In genomic region chr9:66597480-66598215, GRCm38 (mm10) we compare ENCODE assay signal across 21 mouse cellular contexts. TPM values are rescaled to one million over a fixed set of nuclear protein-coding genes. Genes with fewer than 3 reads are reported as not detected.
A peak's percentile ranks its signal among the peaks of the same experiment; 100 is the strongest.
DNase-seq lines count a peak whose midpoint lies in the region; ATAC-seq and TF ChIP-seq lines count a peak whose summit lies in the region.
"Had no signal": no experiment of that assay in that cellular context is flagged by ENCODE, and none has a peak within 500 bp of the region (broad histone marks: within the 10 kb centered on the region; RNA-seq: fewer than 3 reads in every experiment).

No protein-coding gene starts in this region.

- ATAC-seq in megakaryocyte-erythroid progenitor cell, adult 5-6 weeks (replicated peaks; ENCODE audit: low FRiP score, low TSS enrichment, poor library complexity, severe bottlenecking), result no peak
- ATAC-seq: forebrain, postnatal 0 days had no signal

- no peak for TF ChIP-seq CTCF in layer of hippocampus, adult 2 months (conservative IDR thresholded peaks at IDR 0.05)
- no peak for TF ChIP-seq CTCF in spleen, adult 2 months (IDR thresholded peaks at IDR 0.05; ENCODE audit: extremely low read depth, insufficient read depth, insufficient read length, insufficient replicate concordance)
- no peak for TF ChIP-seq CTCF in CH12.LX (conservative IDR thresholded peaks at IDR 0.05 in 1 of 2, IDR thresholded peaks at IDR 0.05 in 1 of 2; ENCODE audit: low read depth in 2 of 2, low read length in 2 of 2)
- TF ChIP-seq CTCF in olfactory bulb, adult 2 months (IDR thresholded peaks at IDR 0.05; ENCODE audit: insufficient read depth, low read depth, low read length), result no peak

- H3K4me2 ChIP-seq in CH12.LX (ENCODE audit: insufficient read depth, low read depth, poor library complexity, severe bottlenecking), result peak overlapping the region; percentile 97
- H3K4me2 ChIP-seq: hindbrain, embryonic 13.5 days; liver, embryonic 13.5 days; lung, embryonic 15.5 days had no signal

- 52% methylated on average over 7 of the region's 7 CpGs for WGBS in spleen, adult 2 months
- WGBS in olfactory bulb, adult 2 months, result 43% methylated on average over 7 of the region's 7 CpGs

- TF ChIP-seq POLR2A in spleen, adult 2 months (IDR thresholded peaks at IDR 0.05; ENCODE audit: low read depth, low read length), result no peak
- no peak for TF ChIP-seq POLR2A in CH12.LX (IDR thresholded peaks at IDR 0.05; ENCODE audit: low read depth, low read length)
- TF ChIP-seq POLR2A in olfactory bulb, adult 2 months (IDR thresholded peaks at IDR 0.05; ENCODE audit: insufficient read depth, low read depth, low read length), result no peak

- DNase-seq in layer of hippocampus, adult 2 months (ENCODE audit: low spot score in 2 of 2), result no peak
- no peak for DNase-seq in layer of hippocampus, adult 9-11 months
- DNase-seq in spleen, adult 2 months (ENCODE audit: low read depth in 1 of 2, low spot score in 2 of 2), result no peak
- DNase-seq in spleen, adult 12 weeks (ENCODE audit: low spot score), result no peak
- no peak for DNase-seq in CH12.LX (ENCODE audit: extremely low read depth)
- DNase-seq: adrenal gland, postnatal 25 days; cerebellum, adult 11-12 months; cerebellum, postnatal 14 days; forebrain, postnatal 0 days; layer of hippocampus, postnatal 36 days; liver, embryonic 13.5 days; spleen, adult 18-20 months; thymus, postnatal 25 days had no signal

- no peak for TF ChIP-seq EP300 in CH12.LX (IDR thresholded peaks at IDR 0.05; ENCODE audit: low read length)

- peak overlapping the region; percentile 65; the same call in 1 of the 2 replicates for H3K27ac ChIP-seq in layer of hippocampus, adult 2 months
- peak overlapping the region; percentile 42; the same call in 1 of the 2 replicates for H3K27ac ChIP-seq in spleen, adult 2 months (ENCODE audit: insufficient read depth, low read length)
- H3K27ac ChIP-seq in CH12.LX (ENCODE audit: insufficient read depth, low read depth), result no peak overlapping the region
- peak overlapping the region; percentile 32 for H3K27ac ChIP-seq in olfactory bulb, adult 2 months (ENCODE audit: insufficient read depth, low read depth, low read length)
- H3K27ac ChIP-seq: forebrain, embryonic 10.5 days; heart, embryonic 10.5 days; hindbrain, embryonic 13.5 days; liver, embryonic 13.5 days; lung, embryonic 15.5 days; midbrain, embryonic 10.5 days had no signal

- H3K79me2 ChIP-seq in CH12.LX (replicated peaks; ENCODE audit: control insufficient read depth, extremely low read depth, insufficient read depth, poor library complexity, severe bottlenecking), result peaks cover under 1% of the 10 kb centered on the region; the same call in 1 of the 2 replicates

- in situ Hi-C loops in CH12.LX (cut with MboI; ENCODE audit: low pct_ligation_motif_present, low pct_unique_long_range_greater_than_20kb, low sequenced_read_pairs), result no loop called here

- TF ChIP-seq RAD21 in CH12.LX (IDR thresholded peaks at IDR 0.05; ENCODE audit: low read depth, low read length), result no peak

- H3K4me1 ChIP-seq in spleen, adult 2 months (ENCODE audit: control insufficient read depth, insufficient read depth, insufficient read length), result peaks cover 25% of the 10 kb centered on the region; the same call in 1 of the 2 replicates
- H3K4me1 ChIP-seq in CH12.LX (ENCODE audit: control insufficient read depth in 1 of 2, insufficient read depth in 2 of 2), result peaks cover 29 to 77% of the 10 kb centered on the region in 2 experiments
- peaks cover 13% of the 10 kb centered on the region for H3K4me1 ChIP-seq in olfactory bulb, adult 2 months (ENCODE audit: control insufficient read depth, insufficient read depth, low read length)

- dilution Hi-C loops in CH12.LX (cut with MboI; ENCODE audit: extremely low pct_ligation_motif_present, extremely low pct_unique_long_range_greater_than_20kb, low sequenced_read_pairs), result no loop called here

- no peak overlapping the region for H3K4me3 ChIP-seq in layer of hippocampus, adult 2 months
- no peak overlapping the region for H3K4me3 ChIP-seq in spleen, adult 2 months (ENCODE audit: extremely low read depth, insufficient read depth, insufficient read length)
- H3K4me3 ChIP-seq in CH12.LX (replicated peaks in 1 of 3; ENCODE audit: low read depth in 2 of 3, low read length in 2 of 3, poor library complexity in 1 of 3), result peak overlapping the region in 2 of 3 experiments; percentile 8 to 34
- H3K4me3 ChIP-seq in olfactory bulb, adult 2 months (ENCODE audit: insufficient read depth, low read depth, low read length), result no peak overlapping the region
- H3K4me3 ChIP-seq: forebrain, embryonic 10.5 days; heart, embryonic 10.5 days; hindbrain, embryonic 13.5 days; liver, embryonic 13.5 days; lung, embryonic 15.5 days; midbrain, embryonic 10.5 days had no signal

- no peaks in the 10 kb centered on the region for H3K9me3 ChIP-seq in CH12.LX (replicated peaks; ENCODE audit: low read length)
- H3K9me3 ChIP-seq: forebrain, embryonic 10.5 days; G1E; heart, embryonic 10.5 days; hindbrain, embryonic 13.5 days; liver, embryonic 13.5 days; lung, embryonic 15.5 days; midbrain, embryonic 10.5 days had no signal

- peak overlapping the region; percentile 15; the same call in 1 of the 2 replicates for H3K9ac ChIP-seq in CH12.LX (ENCODE audit: insufficient read depth, low read depth)
- H3K9ac ChIP-seq: forebrain, postnatal 0 days; hindbrain, embryonic 13.5 days; liver, embryonic 13.5 days; lung, embryonic 15.5 days had no signal

- no peaks in the 10 kb centered on the region for H3K36me3 ChIP-seq in spleen, adult 2 months (ENCODE audit: control insufficient read depth, insufficient read depth, low read length)
- H3K36me3 ChIP-seq in CH12.LX (replicated peaks in 1 of 2; ENCODE audit: control insufficient read depth in 1 of 2, insufficient read depth in 1 of 2, low read length in 1 of 2), result no peaks in the 10 kb centered on the region
- H3K36me3 ChIP-seq: forebrain, embryonic 10.5 days; G1E; heart, embryonic 10.5 days; hindbrain, embryonic 13.5 days; liver, embryonic 13.5 days; lung, embryonic 15.5 days; midbrain, embryonic 10.5 days had no signal

- H3K27me3 ChIP-seq in spleen, adult 2 months (ENCODE audit: control insufficient read depth, insufficient read depth, low read length), result no peaks in the 10 kb centered on the region
- H3K27me3 ChIP-seq in CH12.LX (replicated peaks), result no peaks in the 10 kb centered on the region
- H3K27me3 ChIP-seq: lung, embryonic 15.5 days had no signal

TF ChIP-seq in CH12.LX, 34 proteins besides CTCF, POLR2A, EP300 and RAD21:
- TF ChIP-seq MYC (IDR thresholded peaks at IDR 0.05; ENCODE audit: low read depth, low read length) (no peak), RCOR1 (conservative IDR thresholded peaks at IDR 0.05; ENCODE audit: low read depth, low read length) (no peak), MAFK (IDR thresholded peaks at IDR 0.05; ENCODE audit: insufficient replicate concordance, low read length) (no peak), HCFC1 (IDR thresholded peaks at IDR 0.05; ENCODE audit: low read depth, low read length) (no peak), ETS1 (conservative IDR thresholded peaks at IDR 0.05; ENCODE audit: low read depth, low read length) (no peak)

RNA-seq across cellular contexts. Expression of gene Usp3, which starts 4.7 kb away (rescaled TPM):
- 10 to 100 TPM; 41.8 to 45.5 TPM for total RNA-seq in layer of hippocampus, adult 2 months (2021)
- polyA plus RNA-seq in spleen, adult 2 months (2012; rRNA removed), result 15.2 and 15.9 TPM in 2 replicates
- 19.0 and 24.4 TPM in 2 replicates for total RNA-seq in CH12.LX (2012; rRNA removed)
- total RNA-seq in CH12.LX (2014; rRNA removed), result 36.6 and 40.8 TPM in 2 replicates
- 39.5 and 50.9 TPM in 2 replicates for polyA plus RNA-seq in CH12.LX (2012; ENCODE audit: insufficient read length, low read depth)
- polyA plus RNA-seq in olfactory bulb, adult 2 months (2012; ENCODE audit: insufficient read depth, insufficient read length, low replicate concordance, missing spikeins), result 943 TPM in 1 of 2 replicates, not detected in the other
- 39.0 and 59.5 TPM in 2 replicates for total RNA-seq in megakaryocyte-erythroid progenitor cell, adult 5-6 weeks (2014; fragmentation: Nextera tagmentation)
- total RNA-seq in megakaryocyte-erythroid progenitor cell, adult 5-6 weeks (2017), result 29.6 and 32.4 TPM in 2 replicates

Comparison
In these comparisons a context has a peak if more than half of its experiments do, and no peak if none do; other contexts are left out.
1. H3K4me3 ChIP-seq: peak in CH12.LX (2 of 3); none in layer of hippocampus, adult 2 months (single experiment), spleen, adult 2 months (single experiment) and olfactory bulb, adult 2 months (single experiment).